Mouse (Mus musculus) stomach, embryonic 16.5 days (tissue): ENCODE results near the gene Fam219b. TPM values are rescaled to one million over a fixed set of nuclear protein-coding genes. Genes with fewer than 3 reads are reported as not detected.

Experiments used
- ATAC-seq: fragments of 200-750 bp; cut with Nextera tagmentation; 2 replicates; pipeline ENCODE4 v1.8.0; 2017; ENCODE audit warnings: moderate number of reproducible peaks, moderate TSS enrichment; ENCODE audit not compliant: insufficient read depth, low FRiP score
- H3K27ac ChIP-seq: fragments of 300-500 bp; sonication (generic); 2 replicates; pipeline ENCODE4 v1.5.1; 2014; ENCODE audit warnings: low read length
- H3K27me3 ChIP-seq: fragments of 300-500 bp; sonication (generic); 2 replicates; pipeline ENCODE4 v1.6.1; 2014; ENCODE audit warnings: low read length, control low read depth, mixed read lengths; ENCODE audit not compliant: control insufficient read depth, insufficient read depth
- H3K36me3 ChIP-seq: fragments of 300-500 bp; sonication (generic); 2 replicates; pipeline ENCODE4 v1.6.1; 2014; ENCODE audit warnings: low read length; ENCODE audit not compliant: control insufficient read depth, insufficient read depth
- H3K4me1 ChIP-seq: fragments of 300-500 bp; sonication (generic); 2 replicates; pipeline ENCODE4 v1.6.1; 2014; ENCODE audit warnings: low read length, control low read depth, mixed read lengths; ENCODE audit not compliant: control insufficient read depth, insufficient read depth
- H3K4me2 ChIP-seq: fragments of 300-500 bp; sonication (generic); 2 replicates; pipeline ENCODE4 v1.6.1; 2014; ENCODE audit warnings: low read depth, low read length, mixed read lengths
- H3K4me3 ChIP-seq: fragments of 300-500 bp; sonication (generic); replicated peaks from 2 replicates; pipeline ENCODE4 v1.5.1; 2014; ENCODE audit warnings: mild to moderate bottlenecking, low read length
- H3K9ac ChIP-seq: fragments of 300-500 bp; sonication (generic); 2 replicates; pipeline ENCODE4 v1.6.1; 2014; ENCODE audit warnings: low read length
- H3K9me3 ChIP-seq: fragments of 300-500 bp; sonication (generic); replicated peaks from 2 replicates; pipeline ENCODE4 v1.6.1; 2016; ENCODE audit warnings: low read length, control low read depth; ENCODE audit not compliant: control insufficient read depth
- WGBS: fragments of 180-500 bp; shearing (Covaris S2); extraction: QIAGEN DNeasy Blood & Tissue Kit; methylation state at CpG from one replicate; pipeline ENCODE4 v1.1.7; 2014; 5-methylcytosine and 5-hydroxymethylcytosine counted together
- polyA plus RNA-seq: library from polyadenylated mRNA; unstranded; fragments of >200 nt; fragmentation: Nextera tagmentation; extraction: Ambion mirVana; gene quantifications from 2 replicates; pipeline ENCODE4 v1.2.1, GENCODE M21; 2015

Fam219b gene
- polyA plus RNA-seq, 1 experiment from 2014 or later, result 17.9 TPM

- Histone ChIP-seq H3K4me1 (peaks cover 17% of the 10 kb centered on the region; the same call in 1 of the 2 replicates), H3K36me3 (no peaks in the 10 kb centered on the region), H3K27me3 (peaks cover 58% of the 10 kb centered on the region), H3K4me2 (peak within 1 kb of the TSS; percentile 94), H3K9ac (peak within 1 kb of the TSS; percentile 69), H3K4me3 (peak within 1 kb of the TSS; percentile 54), H3K9me3 (no peaks in the 10 kb centered on the region), H3K27ac (no peak within 1 kb of the TSS)
- WGBS, result 1% methylated on average over 46 of the region's 46 CpGs
- ATAC-seq, result peak; percentile 80; the same call in 1 of the 2 replicates
Measured at GRCm38 (mm10) chr9:57503622-57504380, 33.5 kb upstream of the Fam219b start, which contains the start of gene Rpp25. Gene Rpp25 (plus strand): TSS chr9:57504026.

DNA sequence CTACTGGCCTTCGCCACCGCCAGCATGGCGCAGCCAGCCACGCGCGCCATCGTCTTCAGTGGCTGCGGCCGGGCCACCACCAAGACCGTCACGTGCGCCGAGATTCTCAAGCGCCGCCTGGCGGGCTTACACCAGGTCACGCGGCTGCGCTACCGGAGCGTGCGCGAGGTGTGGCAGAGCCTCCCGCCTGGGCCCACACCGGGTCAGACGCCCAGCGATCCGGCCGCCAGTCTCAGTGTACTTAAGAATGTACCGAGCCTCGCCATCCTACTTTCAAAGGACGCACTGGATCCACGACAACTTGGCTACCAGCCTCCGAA is 33.0 kb upstream of the Fam219b start:
- Histone ChIP-seq H3K27ac (no peak overlapping the region), H3K27me3 (peaks cover 58% of the 10 kb centered on the region), H3K9me3 (no peaks in the 10 kb centered on the region), H3K36me3 (no peaks in the 10 kb centered on the region), H3K4me3 (peak overlapping the region; percentile 54), H3K9ac (peak overlapping the region; percentile 69), H3K4me2 (peak overlapping the region; percentile 94), H3K4me1 (peaks cover 17% of the 10 kb centered on the region; the same call in 1 of the 2 replicates)
- under 1% methylated on average over 34 of the region's 34 CpGs for WGBS
- peak; percentile 81; the same call in 1 of the 2 replicates for ATAC-seq

DNA sequence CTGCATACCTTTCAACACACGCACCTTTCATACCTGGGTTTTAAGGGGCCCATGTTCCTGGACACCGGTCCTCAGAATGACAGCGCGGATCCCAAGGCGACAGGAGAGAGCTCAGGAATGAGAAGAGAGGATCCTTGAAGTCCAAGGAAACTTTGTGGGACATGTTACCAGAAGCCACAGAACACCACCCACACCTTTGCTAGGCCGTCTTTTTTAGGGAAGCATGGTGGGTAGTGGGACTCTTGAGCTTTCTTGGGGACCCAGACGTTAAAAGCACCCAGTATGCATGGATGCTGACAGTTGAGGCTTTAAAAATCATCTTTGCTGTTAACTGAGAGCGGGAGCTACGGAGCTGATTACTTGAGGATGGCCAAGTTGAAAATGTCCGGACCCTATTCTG is 32.4 kb upstream of the Fam219b start:
- H3K4me1 ChIP-seq, result peaks cover 17% of the 10 kb centered on the region; the same call in 1 of the 2 replicates
- no peak for ATAC-seq
- H3K27ac ChIP-seq, result no peak overlapping the region
- H3K9ac ChIP-seq, result no peak overlapping the region
- H3K27me3 ChIP-seq, result peaks cover 58% of the 10 kb centered on the region
- peak overlapping the region; percentile 94; the same call in 1 of the 2 replicates for H3K4me2 ChIP-seq
- H3K4me3 ChIP-seq, result peak overlapping the region; percentile 54; the same call in 1 of the 2 replicates
- H3K9me3 ChIP-seq, result no peaks in the 10 kb centered on the region
- H3K36me3 ChIP-seq, result no peaks in the 10 kb centered on the region
- WGBS, result 54% methylated on average over 10 of the region's 10 CpGs

GRCm38 (mm10) chr9:57505700-57506099 is 31.6 kb upstream of the Fam219b start:
- Histone ChIP-seq H3K4me3 (no peak overlapping the region), H3K4me1 (peaks cover 17% of the 10 kb centered on the region; the same call in 1 of the 2 replicates), H3K27me3 (peaks cover 54% of the 10 kb centered on the region), H3K4me2 (peak overlapping the region; percentile 16; the same call in 1 of the 2 replicates), H3K27ac (no peak overlapping the region), H3K9me3 (no peaks in the 10 kb centered on the region), H3K9ac (no peak overlapping the region), H3K36me3 (no peaks in the 10 kb centered on the region)
- 2% methylated on average over 8 of the region's 8 CpGs for WGBS
- peak; percentile 82 for ATAC-seq

DNA sequence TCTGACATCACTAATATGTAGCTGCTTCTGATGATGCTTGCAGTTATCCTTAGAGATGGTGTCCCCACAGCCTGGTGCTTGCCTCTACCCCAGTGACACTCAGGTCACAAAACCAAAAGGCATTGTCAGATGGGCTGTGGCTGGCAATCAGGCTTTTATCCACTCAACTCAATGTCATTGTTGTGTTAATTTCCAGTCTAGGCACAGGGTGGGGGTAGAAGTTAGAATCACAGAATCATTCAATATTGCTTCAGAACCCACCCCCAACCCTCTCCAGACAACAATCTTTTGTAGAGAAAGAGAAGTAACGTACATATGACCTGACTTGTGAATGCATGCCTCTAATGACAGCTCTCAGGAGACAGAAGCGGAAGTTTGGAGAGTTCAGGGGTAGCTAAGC is 26.8 kb upstream of the Fam219b start:
- Histone ChIP-seq H3K4me1 (no peaks in the 10 kb centered on the region), H3K4me3 (no peak overlapping the region), H3K4me2 (no peak overlapping the region), H3K27me3 (peaks cover 6% of the 10 kb centered on the region), H3K9me3 (no peaks in the 10 kb centered on the region), H3K27ac (no peak overlapping the region), H3K36me3 (no peaks in the 10 kb centered on the region), H3K9ac (no peak overlapping the region)
- WGBS, result 77% methylated on average over 2 of the region's 2 CpGs
- no peak for ATAC-seq

- ATAC-seq, result no peak
- no peak overlapping the region for H3K9ac ChIP-seq
- H3K36me3 ChIP-seq, result no peaks in the 10 kb centered on the region
- 11% methylated on average over 3 of the region's 3 CpGs for WGBS
- H3K9me3 ChIP-seq, result no peaks in the 10 kb centered on the region
- H3K4me1 ChIP-seq, result peaks cover 2% of the 10 kb centered on the region
- no peaks in the 10 kb centered on the region for H3K27me3 ChIP-seq
- no peak overlapping the region for H3K4me2 ChIP-seq
- no peak overlapping the region for H3K27ac ChIP-seq
- H3K4me3 ChIP-seq, result no peak overlapping the region
Measured at GRCm38 (mm10) chr9:57517113-57517512, 20.2 kb upstream of the Fam219b start.

DNA sequence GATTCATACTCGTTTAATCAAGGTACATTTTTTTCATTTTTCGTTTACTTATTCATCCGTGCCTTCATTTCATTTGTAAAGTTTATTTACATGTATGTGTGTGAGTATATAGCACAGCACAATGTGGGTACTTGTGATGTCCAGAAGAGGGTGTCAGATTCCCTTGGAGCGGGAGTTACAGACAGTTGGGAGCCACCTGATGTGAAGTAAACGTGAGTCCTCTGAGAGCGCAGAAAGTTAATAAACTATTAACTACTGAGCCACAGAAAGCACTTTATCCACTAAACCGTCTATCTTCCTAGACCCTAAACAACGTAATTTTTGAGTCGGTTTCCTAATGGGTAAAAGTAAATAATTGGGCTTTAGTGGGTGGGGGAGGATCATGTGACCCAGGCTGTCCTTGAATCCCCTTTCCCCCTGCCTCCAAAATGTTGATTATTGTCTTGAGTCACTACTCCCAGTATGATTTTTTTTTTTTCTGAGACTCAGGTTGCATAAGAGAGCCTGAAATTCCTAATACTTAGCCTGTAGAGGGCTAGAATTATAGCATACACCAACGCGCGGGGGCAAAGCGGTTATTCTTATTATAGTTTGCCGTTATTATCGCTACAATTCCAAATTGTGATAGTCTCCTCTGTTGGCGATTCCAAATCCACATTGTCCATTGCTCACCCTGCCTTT is 16.8 kb upstream of the Fam219b start:
- H3K27me3 ChIP-seq, result no peaks in the 10 kb centered on the region
- H3K4me3 ChIP-seq, result peak overlapping the region; percentile 92
- WGBS, result 23% methylated on average over 16 of the region's 16 CpGs
- peak; percentile 52 for ATAC-seq
- H3K9ac ChIP-seq, result peak overlapping the region; percentile 89
- H3K36me3 ChIP-seq, result no peaks in the 10 kb centered on the region
- peak overlapping the region; percentile 67 for H3K27ac ChIP-seq
- H3K9me3 ChIP-seq, result no peaks in the 10 kb centered on the region
- H3K4me2 ChIP-seq, result peak overlapping the region; percentile 66
- H3K4me1 ChIP-seq, result peaks cover 11% of the 10 kb centered on the region

DNA sequence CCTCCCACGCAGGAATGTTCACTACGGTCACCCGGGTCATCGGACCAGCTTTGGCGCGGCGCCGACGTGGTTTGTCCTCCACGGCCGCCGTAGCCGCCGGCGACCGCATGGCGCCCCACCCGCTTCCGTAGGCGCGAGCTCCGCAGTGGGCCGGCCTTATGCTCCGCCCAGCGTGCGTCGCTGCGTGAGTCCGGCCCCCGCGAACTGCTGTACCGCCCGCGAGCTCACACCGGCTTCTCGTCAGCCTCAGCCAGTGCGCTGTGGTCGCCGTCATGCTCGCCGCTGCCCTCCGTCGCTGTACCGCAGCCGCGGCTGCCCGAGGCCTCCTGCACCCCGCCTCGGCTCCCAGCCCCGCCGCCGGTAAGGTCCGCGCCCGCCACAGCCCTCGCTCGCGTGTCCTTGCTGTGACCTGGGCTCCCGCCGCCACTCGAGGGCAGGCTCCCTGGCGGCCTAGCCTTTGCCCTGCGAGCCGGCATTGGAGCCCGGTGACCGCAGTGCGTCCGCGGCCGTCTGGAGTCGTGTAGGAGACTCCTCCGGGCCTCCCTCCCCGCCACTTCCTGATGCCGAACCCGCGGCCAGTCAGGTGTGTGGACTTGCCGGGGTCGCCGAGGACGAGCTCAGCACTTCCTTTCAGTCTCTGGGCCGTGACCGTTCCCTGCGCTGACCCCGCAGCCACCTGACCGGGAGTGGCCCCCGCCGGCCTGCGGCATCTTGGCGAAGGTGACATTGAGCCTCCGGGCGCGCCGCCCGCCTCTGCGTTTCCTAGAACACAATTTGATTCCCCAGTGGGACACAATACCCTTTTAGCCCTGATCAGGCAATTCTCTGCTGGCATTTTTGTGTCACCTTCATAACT is 16.0 kb upstream of the Fam219b start, which contains the start of gene Cox5a:
TSS of gene Cox5a (plus strand) at position 219 of the 856 bp plus-strand sequence.
- Histone ChIP-seq H3K9ac (peak within 1 kb of the TSS; percentile 89), H3K4me3 (peak within 1 kb of the TSS; percentile 92), H3K4me1 (peaks cover 11% of the 10 kb centered on the region), H3K36me3 (no peaks in the 10 kb centered on the region), H3K9me3 (no peaks in the 10 kb centered on the region), H3K27ac (peak within 1 kb of the TSS; percentile 94), H3K4me2 (peak within 1 kb of the TSS; percentile 66), H3K27me3 (no peaks in the 10 kb centered on the region)
- ATAC-seq, result peak; percentile 99
- WGBS, result under 1% methylated on average over 95 of the region's 95 CpGs
